Mouse (Mus musculus): ENCODE data around the gene Pacsin2.
"Not testable (repeated sequence)": the region's sequence is repeated elsewhere in the genome, so short reads cannot be mapped to it uniquely, and the experiment has no call there.

Gene Pacsin2

DNA sequence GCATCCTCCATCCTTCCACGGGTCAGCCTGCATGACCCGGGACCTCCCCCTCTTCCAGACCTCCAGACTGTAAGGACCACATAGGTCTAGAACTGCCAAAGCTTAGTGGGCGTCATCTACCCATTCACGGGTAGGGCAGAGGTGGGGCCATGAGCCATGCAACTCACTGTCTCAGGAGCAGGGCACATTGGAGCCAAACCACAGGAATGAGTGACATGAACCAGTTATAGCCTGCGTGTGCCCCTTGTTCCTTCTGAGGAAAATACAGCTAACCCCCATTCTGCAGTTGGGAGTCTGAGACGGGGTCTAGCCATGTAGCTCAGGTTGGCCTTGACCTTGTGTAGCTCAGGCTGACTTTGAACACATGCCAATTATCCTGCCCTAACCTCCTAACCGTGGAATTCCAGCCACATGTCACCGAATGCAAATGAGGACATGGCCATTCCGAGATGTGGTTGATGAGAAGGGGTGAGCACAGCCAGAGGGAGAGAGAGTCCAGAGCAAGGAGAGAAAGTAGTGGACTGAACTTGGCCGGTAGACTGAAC lies 16.9 kb upstream of the Pacsin2 start:
- intact Hi-C loops (cut with DNase I), result loop anchor here (5.0 kb wide), 1 partner anchor 94 kb away; no protein-coding TSS in a partner anchor

DNA sequence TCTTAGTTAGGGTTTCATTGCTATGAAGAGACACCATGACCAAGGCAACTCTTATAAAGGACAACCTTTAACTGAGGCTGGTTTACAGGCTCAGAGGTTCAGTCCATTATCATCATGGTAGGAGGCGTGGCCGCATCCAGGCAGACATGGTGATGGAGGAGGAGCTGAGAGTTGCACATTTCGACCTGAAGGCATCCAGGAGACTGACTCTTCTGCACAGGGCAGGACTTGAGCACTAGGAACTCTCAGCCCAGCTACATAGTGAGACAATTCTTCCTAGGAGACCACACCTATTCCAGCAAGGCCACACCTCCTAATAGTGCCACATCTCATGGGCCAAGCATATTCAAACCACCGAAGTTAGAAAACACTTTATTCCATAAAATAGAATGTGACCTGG lies 15.4 kb upstream of the Pacsin2 start:
- intact Hi-C loops (cut with DNase I), result loop anchor here (5.0 kb wide), 1 partner anchor 93 kb away; no protein-coding TSS in a partner anchor

DNA sequence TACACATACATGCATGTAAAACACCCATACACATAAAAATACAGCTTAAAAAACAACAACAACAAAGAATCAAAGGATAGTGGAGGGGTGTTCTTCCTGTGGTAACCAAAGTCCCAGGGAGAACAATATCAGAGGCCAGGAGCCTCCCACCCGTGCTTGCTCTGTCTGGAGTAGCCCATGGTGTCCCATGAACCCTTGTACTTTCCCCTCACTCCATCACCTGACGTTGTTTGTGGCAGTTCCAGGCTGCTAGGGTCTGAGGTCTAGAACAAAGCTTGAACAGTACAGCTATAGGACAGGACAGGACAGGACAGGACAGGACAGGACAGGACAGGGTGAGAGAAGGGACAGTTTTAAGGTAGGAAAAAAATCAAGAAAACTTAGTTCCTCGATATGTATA lies 13.7 kb upstream of the Pacsin2 start:
- intact Hi-C loops (cut with DNase I), result no loop called here

DNA sequence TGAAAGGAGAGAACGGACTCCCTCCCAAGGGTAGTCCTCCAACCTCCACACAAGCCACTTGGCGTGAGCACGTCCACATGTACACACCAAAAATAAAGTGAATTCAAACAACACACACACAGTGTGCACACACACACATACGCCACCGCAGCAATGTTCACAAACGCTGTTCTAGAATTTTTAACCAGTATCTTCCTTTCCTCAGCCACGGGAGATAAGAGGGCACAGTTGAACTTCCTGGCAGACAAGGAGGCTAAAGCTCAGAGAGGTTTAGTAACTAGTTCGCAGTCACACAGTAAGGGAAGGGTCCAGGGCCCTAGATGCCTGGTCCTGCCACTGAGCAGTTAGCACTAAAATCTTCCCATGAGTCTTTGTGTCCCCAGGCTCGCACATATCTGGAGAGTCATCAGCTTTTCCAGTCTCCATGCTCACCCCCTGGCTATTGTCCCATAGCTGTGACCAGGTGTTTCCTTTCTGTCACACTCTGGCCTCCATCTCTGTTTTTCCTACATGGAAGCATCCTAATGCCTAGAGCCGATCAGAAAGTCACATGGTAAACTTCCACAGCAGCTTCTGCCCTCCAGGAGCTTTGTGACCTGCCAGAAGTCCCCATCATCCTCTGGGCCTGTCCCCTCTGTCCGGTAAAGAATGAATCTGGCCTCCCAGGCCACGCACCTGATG lies 12.3 kb upstream of the Pacsin2 start:
- intact Hi-C loops (cut with DNase I), result no loop called here

DNA sequence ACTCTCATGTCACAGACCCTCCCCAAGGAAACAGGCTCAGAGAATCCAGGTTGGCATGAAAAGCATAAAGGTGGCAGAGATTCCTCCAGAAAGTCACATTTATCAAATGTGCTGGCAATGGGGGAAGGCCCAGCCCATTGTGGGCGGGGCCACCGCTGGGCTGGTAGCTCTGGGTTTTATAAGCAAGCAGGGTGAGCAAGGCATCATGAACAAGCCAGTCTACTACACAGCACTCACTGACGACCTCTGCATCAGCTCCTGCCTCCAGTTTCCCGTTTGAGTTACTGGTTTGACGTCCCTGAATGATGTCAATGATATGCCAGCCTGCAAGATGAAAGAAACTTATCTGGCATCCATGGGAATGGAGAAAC lies 10.0 kb upstream of the Pacsin2 start:
- intact Hi-C loops (cut with DNase I), result no loop called here

DNA sequence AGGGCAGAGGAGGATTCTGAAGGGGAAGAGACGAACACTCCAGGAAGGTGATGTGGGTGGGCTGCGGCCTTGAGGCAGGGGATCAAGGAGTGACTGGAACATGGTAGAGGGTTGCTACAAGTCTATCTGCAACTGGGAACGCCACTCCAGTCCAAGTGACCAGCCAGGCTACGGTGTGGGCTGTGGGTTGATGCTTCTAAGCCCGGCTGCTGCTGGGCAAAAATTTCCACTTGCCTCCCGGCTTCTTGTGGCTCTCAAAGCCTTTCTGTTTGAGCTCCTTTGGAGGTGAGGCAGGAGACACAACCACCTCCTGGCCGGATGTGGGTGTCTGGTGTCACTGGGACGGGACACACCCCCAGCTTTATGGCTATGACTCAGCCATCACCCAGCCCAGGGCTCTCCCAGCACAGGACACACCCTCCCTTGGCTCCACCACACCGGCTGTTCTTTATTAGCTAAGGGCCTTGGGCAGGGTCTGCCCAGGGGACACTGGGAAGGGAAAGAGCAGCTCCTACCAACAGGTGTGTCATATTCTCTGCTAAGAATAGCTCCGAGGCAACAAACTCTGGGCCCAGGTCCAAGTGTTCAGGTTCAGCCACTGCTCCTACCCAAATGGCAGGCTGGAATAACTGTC lies 9.5 kb upstream of the Pacsin2 start:
- intact Hi-C loops (cut with DNase I), result no loop called here

DNA sequence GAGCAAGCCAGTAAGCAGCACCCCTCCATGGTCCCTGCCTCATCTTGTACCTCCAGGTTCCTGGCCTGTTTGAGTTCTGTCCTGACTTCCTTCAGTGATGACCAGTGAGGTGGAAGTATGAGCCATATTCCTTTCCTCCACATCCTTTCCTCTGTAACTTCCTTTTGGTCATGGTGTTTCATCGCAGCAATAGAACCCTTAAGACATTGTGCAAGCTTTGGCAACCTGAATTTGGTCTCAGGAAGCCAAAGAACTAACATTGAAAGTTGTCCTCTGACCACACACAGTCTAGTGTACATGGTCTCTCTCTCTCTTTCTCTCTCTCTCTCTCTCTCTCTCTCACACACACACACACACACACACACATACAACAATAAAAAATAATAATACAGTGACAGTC lies 8.8 kb upstream of the Pacsin2 start:
- intact Hi-C loops (cut with DNase I), result no loop called here

DNA sequence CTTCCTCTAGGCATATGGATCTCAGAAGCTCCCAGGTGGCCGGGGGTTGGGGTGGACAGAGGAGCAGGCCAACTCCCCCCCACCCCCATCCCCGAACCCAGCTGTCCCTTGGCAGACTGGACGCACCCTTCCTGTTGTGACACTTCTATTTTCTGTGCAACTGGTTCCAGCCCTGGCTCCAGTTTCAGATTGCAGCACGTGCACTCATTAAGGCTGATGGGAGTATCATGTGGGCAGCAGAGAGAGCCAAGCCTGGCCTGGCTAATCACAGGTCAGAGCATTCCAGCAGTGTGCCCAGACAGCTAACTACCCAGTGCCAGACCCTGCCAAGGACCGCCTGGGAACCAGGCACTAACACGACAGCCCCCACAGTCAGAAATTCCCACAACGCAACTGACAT lies 7.1 kb upstream of the Pacsin2 start:
- intact Hi-C loops (cut with DNase I), result no loop called here

DNA sequence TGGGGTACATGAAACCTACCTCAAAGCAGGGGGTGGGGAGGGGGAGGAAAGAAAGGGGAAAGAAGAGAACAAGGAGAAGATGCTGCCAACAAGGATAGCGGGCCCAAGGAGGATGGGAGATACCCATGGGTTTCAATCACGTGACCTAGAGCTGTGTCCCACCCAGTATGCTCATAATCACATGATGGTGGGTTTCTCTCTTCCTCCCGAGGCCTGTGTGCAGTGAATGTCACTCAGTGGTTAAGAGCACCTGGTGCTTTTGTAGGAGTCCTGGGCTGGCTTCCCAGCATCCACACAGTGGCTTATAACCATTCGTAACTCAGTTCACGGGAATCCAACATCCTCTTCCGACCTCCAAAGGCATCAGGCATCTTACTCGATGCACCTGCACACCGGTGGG lies 6.0 kb upstream of the Pacsin2 start:
- intact Hi-C loops (cut with DNase I), result no loop called here

DNA sequence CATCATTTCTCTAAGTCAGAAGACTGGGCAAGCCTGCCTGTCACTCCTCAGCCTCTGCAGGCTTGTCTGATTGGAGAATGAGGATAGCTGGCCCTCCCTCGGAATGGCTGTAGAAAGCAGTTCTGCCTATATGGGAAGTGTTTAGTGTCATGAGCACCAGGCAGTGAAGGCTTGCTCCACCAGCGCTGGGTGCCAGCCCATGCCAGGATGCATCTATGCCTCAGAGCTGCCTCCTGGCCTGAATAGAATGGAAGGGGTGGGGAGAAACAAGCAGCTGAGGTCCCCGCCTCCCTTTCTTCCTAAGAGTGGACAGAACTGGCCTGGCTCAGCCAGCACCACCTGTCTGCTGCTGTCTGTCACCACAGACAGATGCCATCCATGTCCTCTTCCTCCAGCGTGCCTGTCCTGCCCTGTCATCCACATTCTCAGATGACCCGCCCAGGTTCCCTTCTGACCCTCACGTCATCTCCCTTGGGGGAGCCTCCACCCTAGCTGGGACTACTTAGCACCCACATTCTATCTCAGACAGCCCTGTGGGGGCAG lies 4.9 kb upstream of the Pacsin2 start:
- intact Hi-C loops (cut with DNase I), result no loop called here

DNA sequence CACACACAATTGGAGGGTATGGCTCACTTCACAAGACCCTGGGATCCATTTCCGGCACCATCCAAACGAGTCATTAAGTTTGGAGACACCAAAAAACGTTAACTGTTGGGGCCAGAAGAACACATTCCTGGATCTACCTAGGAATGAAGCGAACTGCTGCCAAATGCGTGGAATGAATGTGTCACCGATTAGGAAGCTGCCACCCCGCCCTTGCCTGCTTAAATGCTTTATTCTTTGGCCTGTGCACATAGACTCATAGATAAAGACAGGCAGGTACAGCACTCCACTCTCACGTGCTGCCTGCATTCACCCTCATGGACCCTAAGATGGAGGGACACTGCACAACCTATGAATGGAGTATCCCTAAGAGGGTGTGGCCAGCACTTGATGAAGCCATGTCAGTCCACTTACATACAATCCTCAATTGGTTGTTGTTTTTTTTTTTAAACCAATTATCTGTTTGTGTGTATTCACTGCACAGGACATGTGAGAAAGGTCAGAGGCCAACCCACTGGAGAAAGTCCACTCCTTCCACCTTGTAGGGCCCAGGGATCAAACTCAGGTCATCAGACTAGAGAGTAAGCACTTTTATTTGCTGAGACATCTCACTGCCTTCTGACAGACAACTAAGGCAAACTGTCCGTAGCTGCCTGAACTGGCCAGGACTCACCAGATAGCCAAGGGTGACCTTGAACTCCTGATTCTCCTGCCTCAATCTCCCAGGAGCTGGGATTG lies 3.0 kb upstream of the Pacsin2 start:
- intact Hi-C loops (cut with DNase I), result no loop called here

DNA sequence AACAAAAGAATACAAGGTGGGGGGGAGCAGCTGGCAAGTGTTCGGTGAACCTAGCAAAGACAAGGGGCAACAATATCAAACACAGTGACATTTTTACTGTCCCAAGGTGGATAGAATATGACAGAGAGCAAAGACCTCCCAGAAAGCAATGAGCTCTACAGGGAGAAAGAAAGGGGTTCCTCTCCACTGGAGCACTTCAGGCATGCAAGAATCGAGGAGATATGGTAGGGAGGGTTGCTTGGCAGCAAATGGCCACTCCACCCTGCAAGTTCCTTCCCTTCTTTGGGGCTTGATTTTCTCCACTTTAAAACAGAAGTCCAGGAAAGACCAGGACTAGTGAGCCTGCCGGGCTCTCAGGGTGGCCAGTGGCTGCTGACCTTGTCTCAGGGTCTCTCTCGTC lies 1.9 kb upstream of the Pacsin2 start:
- intact Hi-C loops (cut with DNase I), result no loop called here

DNA sequence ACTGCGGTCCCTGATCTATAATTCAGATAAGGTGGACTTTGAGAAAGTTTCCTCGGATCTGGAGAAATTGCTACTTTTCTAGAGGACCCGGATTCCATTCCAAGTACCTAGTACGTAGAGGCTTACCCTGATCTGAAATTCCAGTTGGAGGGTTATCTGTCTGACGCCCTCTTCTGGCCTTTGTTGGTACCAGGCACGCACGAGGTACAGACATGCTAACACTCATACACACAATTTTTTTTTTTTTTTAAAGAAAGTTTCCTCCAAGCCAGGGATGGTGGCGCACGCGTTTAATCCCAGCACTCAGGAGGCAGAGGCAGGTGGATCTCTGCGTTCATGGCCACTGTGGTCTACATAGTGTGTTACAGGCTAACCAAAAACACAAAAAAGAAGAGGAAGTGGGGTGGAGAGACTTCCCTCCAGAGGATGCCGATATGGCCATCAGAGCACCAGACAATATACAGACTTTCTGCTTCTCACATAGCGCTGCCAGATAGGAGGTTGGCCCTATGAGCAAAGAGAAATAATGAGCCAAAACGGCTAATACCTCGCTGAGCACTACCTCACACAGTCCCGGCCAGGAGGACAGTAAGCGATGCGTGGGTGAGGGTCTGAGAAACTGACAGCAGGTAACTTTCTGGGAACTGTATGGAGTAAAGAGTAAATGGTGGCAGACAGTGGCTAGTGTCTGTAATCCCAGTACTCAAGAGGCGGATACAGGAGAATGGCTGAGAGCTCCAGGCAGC lies 672 bp upstream of the Pacsin2 start:
- intact Hi-C loops (cut with DNase I), result no loop called here

DNA sequence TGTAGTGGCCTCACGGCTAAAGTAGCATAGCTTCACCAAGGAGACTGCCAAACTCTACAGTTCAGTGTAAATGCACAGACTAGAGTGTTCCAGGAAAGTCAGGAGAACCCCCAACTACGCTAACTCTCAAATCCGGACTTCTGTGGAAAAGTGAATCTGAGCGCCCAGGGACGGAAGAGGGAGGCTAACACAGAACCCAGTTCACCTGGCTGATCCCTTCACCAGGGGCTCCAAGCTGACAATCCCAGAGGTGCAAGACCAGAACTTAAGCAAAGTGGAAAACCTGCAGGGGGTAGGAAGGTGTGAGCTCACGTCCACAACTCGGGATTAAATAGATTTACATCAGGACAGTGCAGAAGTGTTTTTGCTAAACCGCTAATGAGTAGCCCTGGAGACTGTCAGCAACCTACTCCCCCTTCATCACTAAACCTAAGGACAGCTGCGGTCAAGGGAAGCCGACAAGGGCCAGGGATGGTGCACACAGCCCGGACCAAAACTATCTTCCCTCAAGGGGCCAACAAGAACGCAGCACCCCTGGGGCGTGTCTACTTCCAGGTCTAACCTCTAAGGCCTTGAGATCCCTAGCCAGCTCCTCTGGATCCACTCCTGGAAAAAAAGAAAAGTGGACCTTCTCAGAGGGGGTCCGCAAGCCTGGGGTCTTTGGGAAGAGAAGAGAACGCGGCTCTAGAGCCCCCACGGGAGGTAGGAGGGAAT lies 880 bp downstream of the Pacsin2 start:
- intact Hi-C loops (cut with DNase I), result no loop called here

DNA sequence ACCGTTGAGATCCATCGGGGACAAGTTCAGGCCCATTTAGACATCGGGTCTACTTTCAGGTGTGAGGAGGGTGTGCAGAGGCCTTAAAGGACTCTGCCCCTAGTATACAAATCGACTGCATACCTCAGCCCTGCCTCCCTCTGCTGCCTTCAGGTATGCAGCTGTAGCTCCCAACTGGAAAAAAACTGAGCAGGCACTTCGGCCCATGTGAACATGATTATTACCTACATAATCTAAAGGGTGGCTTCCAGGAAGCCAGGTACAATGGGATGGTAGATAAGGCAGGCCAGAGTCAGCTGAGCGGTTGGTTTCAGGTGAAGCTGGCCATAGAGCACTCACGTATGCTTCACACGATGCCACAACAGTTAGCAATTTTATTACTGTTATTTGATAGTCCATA lies 2.1 kb downstream of the Pacsin2 start:
- intact Hi-C loops (cut with DNase I), result not testable (repeated sequence)

DNA sequence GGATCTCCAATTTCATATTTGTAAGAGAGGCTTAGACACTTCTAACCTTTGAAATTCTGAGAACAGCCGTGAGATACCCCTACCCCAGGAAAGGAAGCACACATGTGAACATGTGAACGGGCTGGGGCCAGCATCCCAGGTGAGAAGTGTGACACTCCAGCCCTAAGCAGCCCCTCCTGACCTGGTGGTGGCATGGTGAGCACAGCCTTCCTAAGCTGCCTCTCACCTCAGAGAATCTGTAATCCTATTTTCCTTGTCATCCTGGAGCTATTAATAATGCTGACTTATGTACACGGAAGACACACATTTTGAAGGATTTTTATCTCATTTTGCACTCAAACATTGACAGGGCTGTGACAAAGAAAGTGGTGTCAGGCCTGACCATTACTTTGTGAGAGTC lies 3.5 kb downstream of the Pacsin2 start:
- intact Hi-C loops (cut with DNase I), result no loop called here

DNA sequence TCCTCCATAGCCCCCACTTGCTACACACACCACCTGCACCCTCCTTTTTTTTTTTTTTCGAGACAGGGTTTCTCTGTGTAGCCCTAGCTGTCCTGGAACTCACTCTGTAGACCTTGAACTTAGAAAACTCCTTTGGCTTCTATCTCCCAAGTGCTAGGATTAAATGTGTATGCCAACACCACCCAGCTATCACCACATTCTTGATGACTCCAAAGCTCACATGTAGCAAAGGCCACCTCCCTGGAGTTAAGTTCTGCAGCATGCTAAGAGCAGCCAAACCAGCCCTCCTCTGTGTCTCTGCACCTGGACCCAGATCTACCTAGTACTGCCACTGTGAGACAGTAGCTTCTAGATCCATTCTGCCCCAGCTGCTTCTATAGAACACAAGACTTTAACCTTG lies 6.9 kb downstream of the Pacsin2 start:
- intact Hi-C loops (cut with DNase I), result no loop called here

DNA sequence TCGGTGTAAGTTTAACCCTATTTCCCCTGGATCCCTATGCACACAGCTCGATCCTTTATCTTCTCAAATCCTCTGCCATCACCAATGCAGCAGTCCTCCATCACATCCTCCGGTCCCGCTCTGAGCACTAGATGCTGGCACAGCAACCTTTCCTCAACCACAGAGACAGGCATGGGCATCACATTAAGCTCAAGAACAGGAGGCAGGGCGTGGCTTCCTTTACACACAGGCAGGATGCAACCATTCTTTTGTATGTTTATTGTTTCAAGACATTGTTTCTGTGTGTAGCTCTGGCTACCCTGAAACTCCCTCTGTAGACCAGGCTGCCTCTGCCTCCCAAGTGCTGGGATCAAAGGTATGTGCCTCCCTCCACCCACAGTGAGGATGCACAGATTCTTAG lies 8.8 kb downstream of the Pacsin2 start:
- intact Hi-C loops (cut with DNase I), result no loop called here

DNA sequence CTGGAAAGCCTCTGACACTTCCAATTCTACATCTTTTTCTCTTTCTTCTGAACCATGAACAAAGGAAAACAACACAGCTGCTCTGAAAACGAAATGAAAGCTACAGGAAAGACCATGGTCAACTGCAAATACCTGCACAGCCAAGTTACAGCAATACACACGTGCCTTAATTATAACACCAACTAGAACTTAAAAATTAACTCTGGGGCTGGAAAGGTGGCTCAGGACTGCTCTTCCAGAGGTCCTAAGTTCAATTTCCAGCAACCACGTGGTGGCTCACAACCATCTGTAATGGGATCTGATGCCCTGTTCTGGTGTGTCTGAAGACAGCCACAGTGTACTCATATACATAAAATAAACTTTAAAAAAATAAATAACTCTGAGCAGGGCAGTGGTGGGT lies 9.4 kb downstream of the Pacsin2 start:
- intact Hi-C loops (cut with DNase I), result no loop called here

DNA sequence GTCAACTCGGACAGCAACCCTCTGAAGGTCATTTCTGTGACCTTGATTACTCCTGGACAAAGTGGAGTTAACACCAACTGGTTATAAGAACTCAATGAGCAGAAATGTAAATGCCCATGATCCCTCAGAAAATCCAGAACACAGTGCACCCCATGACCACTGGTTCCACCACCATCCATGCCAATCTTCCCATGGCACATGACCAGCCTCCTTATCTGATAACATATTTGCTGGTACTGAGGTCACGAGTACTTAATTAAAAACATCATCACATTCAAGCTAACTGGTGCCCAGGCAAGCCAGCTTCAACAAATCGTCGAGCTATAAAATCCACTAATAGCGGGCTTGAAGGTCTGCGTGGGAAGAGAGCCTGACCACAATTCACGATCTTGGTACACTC lies 10.0 kb downstream of the Pacsin2 start:
- intact Hi-C loops (cut with DNase I), result no loop called here

DNA sequence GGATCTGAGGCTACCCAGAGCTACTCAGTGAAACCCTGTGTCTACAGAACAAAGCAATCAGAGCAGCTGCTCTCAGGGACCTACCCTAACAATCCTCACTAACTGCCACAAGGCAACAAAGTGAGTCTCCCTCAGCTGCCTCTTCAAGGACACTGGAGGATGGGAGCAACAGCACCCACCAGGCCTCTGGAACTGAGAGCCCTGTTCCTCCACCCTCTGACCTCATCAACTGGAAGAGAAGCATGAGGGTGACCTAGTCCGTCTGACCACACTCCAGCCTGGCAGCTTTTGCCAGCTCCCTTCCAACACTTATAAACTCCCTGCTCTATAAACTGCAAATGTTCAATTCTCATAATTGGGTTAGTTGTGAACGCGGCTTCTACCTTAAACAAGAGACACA lies 10.5 kb downstream of the Pacsin2 start:
- intact Hi-C loops (cut with DNase I), result no loop called here
